Mouse (Mus musculus) kidney, postnatal 36 days (tissue): ENCODE data around the gene Sppl2c.
"Not testable (repeated sequence)": the region's sequence is repeated elsewhere in the genome, so short reads cannot be mapped to it uniquely, and the experiment has no call there.

Source experiments
- DNase-seq, 2 experiments: peaks; one replicate each; pipeline ENCODE4 v3.0.0; 2021 to 2022; ENCODE audit warnings: mixed read lengths in 2 of 2

The Sppl2c gene

DNA sequence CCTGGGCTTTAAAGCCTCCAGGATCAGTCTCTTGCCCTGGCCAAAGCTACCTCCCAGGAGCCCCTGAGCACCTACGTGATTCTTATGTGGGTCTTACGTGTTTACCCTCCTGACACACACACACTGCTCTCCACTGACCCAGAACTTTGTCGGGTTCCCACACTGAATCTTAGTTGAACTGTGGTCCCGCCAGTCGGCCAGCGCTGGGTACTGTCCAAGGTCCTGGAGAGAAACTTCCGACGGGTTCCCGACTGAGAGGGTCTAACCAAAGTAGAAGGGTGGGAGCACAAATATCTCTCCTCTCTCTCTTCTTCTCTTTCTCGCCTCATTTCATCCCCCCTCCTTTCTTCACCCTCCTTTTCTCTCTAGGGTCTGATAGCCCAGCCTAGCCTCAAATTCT lies 11.7 kb downstream of the Sppl2c start:
- DNase-seq, result peak in 1 of 2 experiments; percentile 78

- DNase-seq, result no peak
These were observed 17.1 kb downstream of the Sppl2c start for GRCm38 (mm10) chr11:104203271-104203670.

GRCm38 (mm10) chr11:104206573-104206972 lies 20.4 kb downstream of the Sppl2c start:
- DNase-seq, result no peak

- no peak for DNase-seq
These were observed 22.9 kb downstream of the Sppl2c start for GRCm38 (mm10) chr11:104209041-104209440.

DNA sequence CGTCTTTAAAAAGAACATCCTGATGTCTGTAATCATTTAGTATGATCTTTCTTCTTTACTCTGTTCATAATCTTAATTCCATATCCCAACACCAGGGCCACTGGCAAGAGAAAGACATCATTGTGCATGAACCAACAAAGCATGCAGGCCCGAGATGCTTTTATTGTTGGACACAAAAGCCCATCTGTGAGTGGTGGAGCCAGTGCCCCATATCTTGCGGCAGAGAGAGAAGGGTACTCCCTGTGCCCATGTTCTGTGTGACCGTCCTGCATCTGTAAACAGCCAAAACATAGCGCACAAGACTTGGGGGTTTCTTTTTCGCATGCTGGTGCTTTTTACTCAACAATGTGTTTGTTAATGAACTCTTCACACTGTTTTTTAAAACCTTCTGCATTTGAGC lies 25.1 kb downstream of the Sppl2c start:
- DNase-seq, result no peak

DNA sequence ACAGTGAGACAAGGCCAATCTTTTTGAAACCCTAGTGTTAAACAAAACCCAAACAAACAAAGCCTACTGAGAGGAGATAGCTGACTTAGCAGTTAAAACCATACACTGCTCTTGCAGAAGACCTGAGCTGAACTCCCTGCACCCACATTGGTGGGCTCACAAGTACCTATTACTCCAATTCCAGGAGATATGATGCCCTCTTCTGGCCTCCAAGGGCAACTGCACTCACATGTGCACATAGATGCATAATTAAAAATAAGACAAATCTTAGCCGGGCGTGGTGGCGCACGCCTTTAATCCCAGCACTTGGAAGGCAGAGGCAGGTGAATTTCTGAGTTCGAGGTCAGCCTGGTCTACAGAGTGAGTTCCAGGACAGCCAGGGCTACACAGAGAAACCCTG lies 28.0 kb downstream of the Sppl2c start:
- not testable (repeated sequence) for DNase-seq

- no peak for DNase-seq
These were observed 31.9 kb downstream of the Sppl2c start for GRCm38 (mm10) chr11:104218075-104218474.

DNA sequence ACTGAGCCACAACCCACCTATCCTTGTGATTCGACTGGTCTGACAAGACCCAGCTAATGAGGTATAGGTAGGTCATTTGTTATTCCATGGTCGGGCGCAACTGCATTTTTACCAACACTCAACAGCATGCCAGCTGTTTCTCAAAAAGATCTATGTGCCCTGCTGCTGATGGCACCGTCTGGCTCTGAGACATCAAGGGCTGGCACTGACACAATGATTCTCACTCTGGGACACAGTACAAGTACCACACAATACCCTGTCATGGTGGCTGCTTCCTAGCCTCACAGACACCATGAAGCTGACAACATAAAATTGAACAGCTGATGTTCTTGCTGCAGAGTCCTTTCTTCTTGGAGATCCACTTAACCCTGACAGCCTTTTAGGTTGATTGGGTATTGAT lies 34.2 kb downstream of the Sppl2c start:
- no peak for DNase-seq

DNA sequence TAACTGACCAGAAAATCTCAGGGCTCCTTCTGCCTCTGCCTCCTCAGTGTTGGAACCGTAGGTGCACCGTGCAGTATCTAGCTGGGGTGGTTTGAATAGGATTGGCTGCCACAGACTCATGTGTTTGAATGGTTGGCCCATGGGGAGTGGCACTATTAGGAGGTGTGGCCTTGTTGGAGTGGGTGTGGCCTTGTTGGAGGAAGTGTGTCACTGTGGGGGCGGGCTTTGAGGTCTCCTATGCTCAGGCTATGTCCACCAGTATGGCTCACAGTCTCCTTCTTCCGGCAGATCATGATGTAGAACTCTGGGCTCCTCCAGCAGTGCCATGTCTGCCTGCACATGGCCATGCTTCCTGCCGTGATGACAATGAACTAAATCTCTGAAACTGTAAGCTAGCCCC lies 35.6 kb downstream of the Sppl2c start:
- DNase-seq, result no peak

GRCm38 (mm10) chr11:104223301-104223700 lies 37.2 kb downstream of the Sppl2c start:
- no peak for DNase-seq

GRCm38 (mm10) chr11:104229391-104229790 lies 43.3 kb downstream of the Sppl2c start:
- DNase-seq, result no peak

DNA sequence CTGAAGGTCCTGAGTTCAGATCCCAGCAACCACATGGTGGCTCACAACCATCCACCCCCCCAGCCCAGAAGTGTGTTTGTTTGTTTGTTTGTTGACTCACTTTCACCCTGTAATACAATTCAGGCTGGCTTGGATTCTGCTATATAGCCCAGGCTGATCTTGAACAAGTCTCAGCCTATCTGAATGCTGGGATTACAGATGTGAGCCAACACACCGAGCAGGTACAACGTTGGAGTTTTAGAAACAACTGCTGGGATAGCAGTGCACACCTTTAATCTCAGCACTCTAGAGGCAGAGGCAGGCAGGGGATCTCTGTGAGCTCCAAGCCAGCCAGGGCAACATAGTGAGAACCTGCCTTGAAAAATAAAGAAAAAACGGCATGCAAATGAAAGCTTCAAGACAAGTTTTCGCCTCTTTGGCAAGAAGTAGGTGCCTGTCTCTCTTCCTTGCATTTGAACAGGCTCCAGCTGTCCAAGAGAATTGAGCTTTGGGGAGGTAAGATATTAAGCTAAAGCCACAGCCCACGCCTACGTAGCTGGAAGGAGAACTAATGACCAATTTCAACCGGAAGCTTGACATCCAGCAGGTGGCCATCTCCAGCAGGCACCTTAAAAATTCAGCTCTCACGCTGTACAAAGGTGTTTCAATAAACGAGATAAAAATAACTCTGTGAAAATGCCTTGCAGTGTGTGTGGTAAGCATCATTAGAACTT lies 44.1 kb downstream of the Sppl2c start:
- peak; percentile 60 to 61 for DNase-seq

GRCm38 (mm10) chr11:104231041-104231911 lies 45.1 kb downstream of the Sppl2c start, which contains the start of gene Mapt:
Mapt (plus strand) TSS chr11:104231390.
- DNase-seq, result peak; percentile 86 to 94

DNA sequence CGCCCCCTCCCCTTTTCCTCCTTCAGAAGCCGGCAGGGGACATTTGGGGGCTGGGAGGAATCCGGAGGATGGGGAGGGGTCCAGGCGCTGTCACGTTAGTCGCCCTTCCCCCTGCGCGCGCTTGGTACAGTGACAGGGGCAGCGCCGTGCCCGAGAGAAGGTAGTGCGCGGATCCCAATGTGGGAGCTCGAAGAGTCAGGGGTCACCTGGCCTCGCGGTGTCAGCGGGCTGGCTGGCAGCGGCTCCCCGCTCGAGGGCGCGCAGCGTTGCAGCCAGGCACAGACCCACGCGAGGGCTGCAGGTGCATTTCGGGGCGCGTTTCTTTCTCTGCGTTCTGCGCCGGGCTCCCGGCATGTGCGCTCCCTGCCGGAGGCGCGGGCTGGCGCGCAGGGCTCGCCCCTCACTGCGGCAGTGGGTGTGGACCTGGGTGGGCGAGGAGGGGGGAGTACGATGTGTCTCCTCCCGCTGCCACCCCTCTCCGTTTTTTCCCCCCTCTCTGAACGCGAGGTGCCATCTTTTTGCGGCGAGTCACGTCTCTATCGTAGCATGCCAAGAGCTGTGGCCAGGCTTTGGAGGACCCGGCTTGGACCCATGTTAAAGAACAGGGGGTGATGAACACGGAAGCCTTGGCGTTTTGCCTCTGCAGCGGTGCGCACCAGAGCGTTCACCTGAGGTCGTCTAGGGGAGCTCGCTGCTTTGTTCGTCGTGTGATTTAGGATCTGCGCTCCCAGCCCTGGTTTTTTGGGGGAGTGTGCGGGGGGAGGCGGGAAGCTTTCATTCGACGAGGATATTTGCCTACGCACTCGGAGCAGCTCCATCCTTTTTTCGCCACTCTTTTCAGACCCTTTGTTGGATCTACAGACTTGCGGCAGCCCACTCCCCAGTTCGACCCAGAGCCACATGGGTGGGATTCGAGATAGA lies 46.3 kb downstream of the Sppl2c start:
- peak; percentile 58 to 79 for DNase-seq

GRCm38 (mm10) chr11:104233101-104233500 lies 47.0 kb downstream of the Sppl2c start:
- DNase-seq, result no peak

DNA sequence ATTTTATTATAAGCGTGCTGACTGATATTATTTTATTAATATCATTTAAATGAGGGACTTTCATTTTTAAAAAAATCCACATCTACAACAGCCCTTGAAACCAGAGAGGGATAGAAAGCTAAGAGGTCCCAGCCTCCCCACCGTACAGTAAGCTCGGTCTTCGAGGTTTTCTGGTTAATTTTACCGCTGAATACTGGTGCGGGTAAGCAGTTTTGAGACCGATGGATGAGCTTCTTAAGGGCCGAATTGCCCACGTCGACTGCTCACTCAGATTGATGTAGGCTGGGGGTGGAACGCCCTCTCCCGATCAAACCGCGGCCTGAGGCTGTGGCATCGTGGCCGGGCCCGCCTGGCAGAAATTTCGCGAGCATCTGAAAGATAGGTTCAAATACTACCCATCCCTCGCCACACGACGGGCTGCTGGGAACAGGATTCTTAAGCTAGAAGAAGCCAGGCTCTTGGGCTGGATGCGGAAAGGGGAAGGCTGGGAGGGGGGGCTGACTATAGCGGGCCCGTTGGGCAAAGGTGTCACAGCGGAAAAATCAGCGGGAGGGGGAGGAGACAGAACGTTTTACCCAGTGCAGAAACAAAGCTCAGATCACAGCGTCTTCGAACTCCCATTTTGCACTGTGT lies 47.6 kb downstream of the Sppl2c start:
- DNase-seq, result peak in 1 of 2 experiments; percentile 59

- DNase-seq, result no peak
These were observed 48.6 kb downstream of the Sppl2c start for GRCm38 (mm10) chr11:104234680-104235079.

GRCm38 (mm10) chr11:104235881-104236280 lies 49.8 kb downstream of the Sppl2c start:
- no peak for DNase-seq

- DNase-seq, result peak; percentile 77 to 81
These were observed 51.1 kb downstream of the Sppl2c start for GRCm38 (mm10) chr11:104237226-104237625.

DNA sequence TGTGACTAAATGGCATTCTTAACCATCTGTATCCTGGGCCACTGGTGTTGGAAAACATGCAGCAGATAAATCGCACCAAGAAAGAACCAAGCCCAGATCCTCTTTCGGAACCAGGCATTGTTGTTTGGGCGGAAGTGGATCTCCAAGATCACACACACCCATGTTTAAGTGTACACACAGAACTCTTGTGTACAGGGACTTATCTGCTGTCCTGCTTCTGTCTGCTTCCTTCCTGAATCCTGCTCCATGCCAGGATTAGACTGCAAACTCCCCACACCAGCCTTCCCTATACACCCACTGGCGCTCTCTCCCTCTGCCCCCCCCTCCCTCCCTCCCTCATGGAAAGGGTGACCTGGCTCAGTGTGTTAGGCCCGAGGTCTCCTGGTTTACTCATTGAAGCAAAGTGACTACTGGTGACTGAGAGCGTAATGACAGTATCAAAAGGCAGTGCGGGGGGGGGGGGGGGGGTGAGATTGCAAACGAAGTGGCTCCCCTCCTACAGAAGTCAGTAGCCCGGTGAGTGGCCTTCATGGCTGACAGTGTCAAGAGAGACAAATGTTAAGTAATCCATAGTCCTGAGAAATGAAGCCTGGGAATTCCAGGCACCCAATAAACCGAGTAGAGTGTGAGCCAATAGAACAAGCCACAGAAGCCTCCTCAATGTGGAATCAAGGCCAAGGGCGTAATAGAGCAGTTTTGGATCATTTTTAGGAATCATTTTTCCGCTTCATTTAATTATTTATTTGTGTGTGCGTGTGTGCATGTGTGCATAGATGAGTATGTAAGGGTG lies 52.0 kb downstream of the Sppl2c start:
- no peak for DNase-seq
